Mouse (Mus musculus) retina, postnatal 7 days (tissue): ENCODE measurements at regions not wholly inside any gene's neighbourhood (a gene's known extent, or its start where the extent isn't known, plus 50 kb on each side); places are given as distances from the start of the nearest gene placed in this dataset.

Experiments used
- DNase-seq: peaks from one replicate; pipeline ENCODE4 v3.0.0-alpha.2; 2012; ENCODE audit warnings: low read depth, low spot score

DNA sequence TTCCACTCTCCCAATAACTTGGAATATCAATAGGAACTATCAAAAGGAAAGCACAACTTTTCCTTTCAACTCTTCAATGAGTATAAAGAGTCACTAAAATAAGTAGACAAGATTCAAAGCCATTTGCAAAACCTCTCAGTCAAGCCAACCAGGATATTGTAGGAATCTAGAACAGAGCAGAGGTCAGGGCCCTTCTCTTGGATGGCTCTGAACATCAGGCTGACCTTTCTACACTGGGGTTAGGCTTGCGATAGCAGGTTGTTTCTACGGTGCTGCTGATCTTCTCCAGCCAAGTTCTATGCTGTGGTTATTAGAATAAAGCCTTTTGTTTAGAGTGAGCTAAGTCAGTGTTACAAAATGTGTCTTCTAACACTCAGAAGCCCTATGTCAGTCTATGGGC lies 658.6 kb downstream of the Ofcc1 start:
- DNase-seq: no peak

DNA sequence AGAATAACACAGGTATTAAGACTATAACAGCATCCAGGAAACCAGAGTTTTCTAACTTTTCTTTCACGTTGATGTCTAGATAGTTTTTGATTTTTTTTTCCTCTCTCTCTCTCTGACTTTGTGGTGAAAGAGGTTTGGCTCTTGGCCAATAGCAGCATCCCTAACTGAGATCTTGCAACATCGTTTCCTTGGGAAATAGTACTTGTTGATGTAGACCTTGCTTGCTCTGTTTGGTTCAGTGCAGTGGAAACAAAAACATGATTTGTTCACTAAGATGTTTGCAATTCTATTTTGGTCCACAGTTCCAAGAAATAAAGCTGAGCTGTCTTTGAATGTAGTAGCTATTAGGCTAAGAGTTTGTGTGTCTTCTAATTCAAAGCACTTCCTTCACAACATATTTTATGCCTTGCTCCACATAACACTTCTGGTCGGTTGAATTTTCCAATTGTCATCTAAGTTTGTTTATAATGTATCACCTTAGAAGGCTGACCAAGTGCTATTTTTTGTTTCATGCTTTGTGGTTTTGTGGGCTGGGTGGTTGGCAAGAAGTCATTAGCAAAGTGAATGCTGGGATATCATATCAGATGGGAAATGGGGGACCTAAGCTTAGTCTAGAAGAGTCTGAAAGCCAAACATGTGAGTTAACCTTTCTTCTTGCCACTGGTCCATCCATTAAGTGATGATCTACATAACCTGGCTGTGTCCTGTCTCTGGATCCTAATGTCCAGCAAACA lies 669.8 kb downstream of the Ofcc1 start:
- no peak for DNase-seq

DNA sequence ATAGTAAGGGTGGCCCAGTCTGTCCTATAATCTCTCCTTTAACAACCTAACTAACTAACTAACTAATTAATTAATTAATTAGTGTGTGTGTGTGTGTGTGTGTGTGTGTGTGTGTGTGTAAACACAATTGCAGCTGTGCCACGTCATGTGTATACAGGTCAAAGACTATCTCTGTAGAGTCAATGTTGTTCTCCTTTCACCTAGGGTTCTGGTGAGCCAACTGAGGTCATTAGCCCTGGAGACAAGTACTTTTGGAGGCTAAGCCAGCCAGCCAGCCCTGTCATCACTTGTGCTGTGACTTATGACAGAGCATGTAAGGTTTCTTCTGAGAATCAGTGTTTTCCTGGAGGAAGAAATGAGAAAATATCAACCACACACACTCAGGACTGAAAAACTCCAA lies 696.7 kb downstream of the Ofcc1 start:
- no peak for DNase-seq

DNA sequence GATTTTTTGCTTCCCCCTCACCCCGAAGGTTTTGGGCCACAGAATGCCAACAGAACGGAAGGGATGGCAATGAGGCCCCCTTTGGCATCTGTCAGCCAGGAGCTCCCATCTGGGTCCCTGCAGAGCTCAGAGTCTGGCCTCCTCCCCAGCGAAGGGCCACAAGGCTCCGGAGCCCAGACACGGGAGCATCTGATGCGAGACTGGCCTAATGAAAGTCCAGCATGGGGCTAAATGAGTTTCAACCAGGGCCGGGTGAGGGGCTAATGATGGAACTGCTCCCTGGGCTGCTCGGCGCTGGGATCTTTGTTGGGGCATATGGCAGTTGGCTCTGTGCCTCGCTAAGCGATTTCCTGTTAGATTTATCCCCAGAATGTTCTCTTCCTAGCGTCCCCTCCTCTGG lies 688.8 kb upstream of the Slc35b3 start:
- no peak for DNase-seq

DNA sequence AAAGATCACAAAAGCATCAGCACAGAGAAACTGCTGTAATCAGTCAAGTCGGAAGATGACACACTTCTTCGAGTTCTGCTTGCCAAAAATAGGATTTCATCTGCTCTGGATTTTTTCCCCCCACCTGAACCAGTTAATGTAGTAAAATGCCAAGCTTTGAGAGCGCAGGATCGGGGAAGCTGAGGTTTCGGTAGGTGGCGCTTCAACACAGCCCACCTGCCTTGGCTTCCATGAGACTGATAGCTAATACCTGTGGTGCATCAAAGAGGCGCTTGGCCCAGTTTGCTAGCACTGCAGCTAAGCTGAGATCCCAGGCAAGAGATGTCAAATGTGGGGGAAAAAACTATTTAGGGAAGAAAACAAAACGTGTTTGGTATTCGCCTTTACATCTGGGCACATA lies 686.7 kb upstream of the Slc35b3 start:
- DNase-seq: peak; percentile 27

DNA sequence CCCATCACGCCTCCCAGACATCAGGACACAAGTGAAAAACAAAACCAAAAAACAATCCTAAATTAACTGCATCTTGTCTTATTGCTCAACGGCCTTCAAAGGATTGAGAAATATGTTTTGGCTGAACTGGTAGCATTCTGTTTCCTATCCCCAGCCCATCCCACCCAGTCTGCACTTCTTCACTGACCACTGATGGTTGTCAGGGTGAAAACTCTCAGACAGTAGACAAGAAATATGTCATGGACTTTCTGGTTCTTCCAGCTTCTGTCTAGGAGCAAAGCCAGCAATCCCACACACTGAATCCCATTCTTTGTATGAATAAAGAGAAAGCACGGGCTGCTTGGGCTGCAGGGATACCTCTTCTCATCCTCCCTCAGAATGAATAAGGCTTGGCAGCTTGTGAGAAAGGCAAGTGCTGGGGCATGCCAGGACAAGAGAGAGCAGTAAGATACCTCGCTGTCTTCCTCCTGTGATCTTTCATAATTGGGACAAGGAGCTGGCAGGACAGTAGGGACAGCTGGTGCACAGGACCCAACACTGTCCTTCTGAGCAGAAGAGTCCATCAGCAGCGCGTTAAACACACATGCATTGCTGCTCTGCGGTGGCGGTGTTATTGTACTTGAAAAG lies 670.9 kb upstream of the Slc35b3 start:
- DNase-seq: no peak
